Mouse (Mus musculus) kidney, postnatal 14 days (tissue): ENCODE results near the gene Nucb1.

Source experiments
- DNase-seq: peaks from one replicate; pipeline ENCODE4 v3.0.0; 2022; ENCODE audit warnings: mixed read lengths

The Nucb1 gene

GRCm38 (mm10) chr7:45461326-45461725 is 48.9 kb downstream of the Nucb1 start:
- peak; percentile 39 for DNase-seq

GRCm38 (mm10) chr7:45460860-45461314 is 49.3 kb downstream of the Nucb1 start:
- peak; percentile 83 for DNase-seq

GRCm38 (mm10) chr7:45460377-45460776 is 49.8 kb downstream of the Nucb1 start:
- DNase-seq = peak; percentile 70

- peak; percentile 98 for DNase-seq
Observed at GRCm38 (mm10) chr7:45459564-45460140, 50.6 kb downstream of the Nucb1 start, which contains the start of gene Ftl1. Ftl1 (minus strand) TSS chr7:45459884.

GRCm38 (mm10) chr7:45458748-45459563 is 51.2 kb downstream of the Nucb1 start:
- peak; percentile 90 for DNase-seq

- peak; percentile 77 for DNase-seq
Observed at GRCm38 (mm10) chr7:45457204-45458060, 52.8 kb downstream of the Nucb1 start.

- no peak for DNase-seq
Observed at GRCm38 (mm10) chr7:45456721-45457203, 53.4 kb downstream of the Nucb1 start.

- DNase-seq = no peak
Observed at GRCm38 (mm10) chr7:45455932-45456696, 54.1 kb downstream of the Nucb1 start.

GRCm38 (mm10) chr7:45454971-45455370 is 55.2 kb downstream of the Nucb1 start:
- no peak for DNase-seq

GRCm38 (mm10) chr7:45451344-45451982 is 58.7 kb downstream of the Nucb1 start:
- peak; percentile 83 for DNase-seq

GRCm38 (mm10) chr7:45449974-45450373 is 60.2 kb downstream of the Nucb1 start:
- DNase-seq = no peak

GRCm38 (mm10) chr7:45447325-45447990 is 62.7 kb downstream of the Nucb1 start:
- DNase-seq = peak; percentile 57

GRCm38 (mm10) chr7:45446589-45446988 is 63.6 kb downstream of the Nucb1 start:
- no peak for DNase-seq

GRCm38 (mm10) chr7:45443526-45444420 is 66.4 kb downstream of the Nucb1 start:
- DNase-seq = no peak
